Mouse (Mus musculus): ENCODE measurements around the gene Prdm2.

The Prdm2 gene

GRCm38 (mm10) chr4:143154571-143154970, 58.2 kb downstream of the Prdm2 start:
- no peak for DNase-seq (ENCODE audit: extremely low spot score, low spot score)

- DNase-seq (ENCODE audit: extremely low spot score, low spot score), result no peak
These were observed 60.2 kb downstream of the Prdm2 start for GRCm38 (mm10) chr4:143152634-143153033.

GRCm38 (mm10) chr4:143151267-143151666, 61.5 kb downstream of the Prdm2 start:
- no peak for DNase-seq (ENCODE audit: extremely low spot score, low spot score)

DNA sequence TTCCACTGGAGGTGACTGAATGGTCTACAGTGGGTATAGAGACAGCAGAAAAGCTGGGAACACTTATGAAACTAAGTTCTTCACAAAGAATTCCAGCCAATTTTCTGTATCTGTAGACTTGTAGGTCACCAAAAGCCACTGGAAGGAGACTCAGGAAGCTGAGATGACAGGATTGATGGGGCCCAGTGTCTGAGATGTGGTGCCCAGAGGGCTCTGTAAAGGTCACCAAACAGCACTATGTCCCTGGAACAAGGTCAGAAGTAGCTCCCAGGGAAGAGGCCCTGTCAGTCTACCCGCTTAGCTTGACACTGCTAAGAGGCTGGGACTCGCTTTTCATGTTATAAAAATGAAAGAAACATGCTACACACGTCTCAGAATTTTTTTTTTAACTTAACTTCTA, 65.1 kb downstream of the Prdm2 start:
- DNase-seq (ENCODE audit: extremely low spot score, low spot score), result no peak

- DNase-seq (ENCODE audit: extremely low spot score, low spot score), result no peak
These were observed 69.2 kb downstream of the Prdm2 start for GRCm38 (mm10) chr4:143143615-143144014.

DNA sequence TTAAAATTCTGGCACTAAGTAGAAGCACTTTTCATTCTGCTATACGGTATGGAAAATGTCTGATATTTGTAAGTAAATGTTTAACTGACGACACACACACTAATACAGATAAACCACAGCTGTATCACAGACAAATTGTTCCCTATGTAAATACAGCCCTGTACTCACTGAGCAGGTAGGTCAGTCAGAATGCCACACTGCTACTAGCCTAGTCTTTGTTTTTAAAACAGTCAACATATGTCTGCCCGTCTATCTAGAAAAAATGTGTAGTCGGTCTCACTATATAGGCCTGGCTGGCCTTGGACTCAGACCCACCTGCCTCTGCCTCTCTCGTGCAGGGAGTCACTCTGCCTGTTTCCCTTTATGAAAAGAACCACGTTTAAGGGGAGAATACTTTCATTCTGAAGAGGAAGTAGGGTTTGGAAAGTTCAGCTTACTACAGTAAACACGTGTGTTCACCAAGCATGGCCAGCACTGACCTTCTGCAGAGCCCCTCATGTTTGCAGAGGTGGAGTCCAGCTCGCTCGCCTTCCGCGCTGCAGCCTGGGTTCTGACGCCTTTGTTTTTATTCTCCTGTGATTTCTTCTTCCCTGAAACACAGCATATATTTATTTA, 71.0 kb downstream of the Prdm2 start:
- DNase-seq (ENCODE audit: extremely low spot score, low spot score), result no peak

GRCm38 (mm10) chr4:143140940-143141339, 71.9 kb downstream of the Prdm2 start:
- no peak for DNase-seq (ENCODE audit: extremely low spot score, low spot score)

DNA sequence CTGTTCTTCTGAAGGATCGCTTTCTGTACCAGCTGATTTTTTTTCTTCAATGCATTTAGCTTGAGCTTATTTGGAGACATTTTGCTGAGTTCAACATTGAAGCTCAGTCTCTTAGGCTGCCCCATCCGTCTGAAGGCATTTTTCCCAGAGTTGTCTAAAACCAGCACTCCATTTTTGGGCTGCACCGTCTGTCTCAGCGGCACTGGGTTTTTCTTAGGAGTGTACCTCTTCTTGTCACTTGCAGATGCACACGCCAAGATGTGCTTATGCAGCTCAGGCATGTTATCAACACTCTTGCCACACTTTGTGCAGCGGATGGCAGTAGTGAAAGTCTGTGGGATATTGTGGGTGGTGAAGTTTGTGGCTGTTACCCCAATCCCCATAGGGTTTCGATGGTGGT, 80.4 kb downstream of the Prdm2 start:
- no peak for DNase-seq (ENCODE audit: extremely low spot score, low spot score)

GRCm38 (mm10) chr4:143130441-143130840, 82.4 kb downstream of the Prdm2 start:
- DNase-seq (ENCODE audit: extremely low spot score, low spot score), result no peak

DNA sequence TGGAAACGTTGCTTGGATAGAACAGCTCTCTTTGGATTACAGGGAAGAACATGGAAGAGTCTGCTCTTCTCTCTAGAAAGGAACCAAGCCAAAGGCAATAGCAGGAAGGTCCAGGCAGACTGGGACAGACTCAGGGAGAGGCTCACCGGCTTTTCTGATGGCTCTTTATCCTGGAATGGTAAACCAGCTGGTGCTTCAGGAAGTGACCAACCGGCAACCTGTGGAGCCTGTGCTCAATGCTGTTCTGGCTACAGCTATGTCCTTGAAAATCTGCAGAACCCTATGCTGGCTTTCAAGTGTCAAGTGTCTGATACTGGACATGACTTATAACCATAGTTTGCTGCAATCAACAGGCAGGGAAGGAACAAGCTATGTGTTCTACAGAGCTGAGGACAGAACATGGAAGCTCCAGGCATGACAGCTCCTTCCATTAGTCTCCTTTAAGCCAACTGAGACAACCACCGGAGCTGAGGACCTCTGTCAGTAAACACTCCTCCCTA, 83.5 kb downstream of the Prdm2 start:
- DNase-seq (ENCODE audit: extremely low spot score, low spot score), result no peak

GRCm38 (mm10) chr4:143127171-143127570, 85.6 kb downstream of the Prdm2 start:
- DNase-seq (ENCODE audit: extremely low spot score, low spot score), result no peak

DNA sequence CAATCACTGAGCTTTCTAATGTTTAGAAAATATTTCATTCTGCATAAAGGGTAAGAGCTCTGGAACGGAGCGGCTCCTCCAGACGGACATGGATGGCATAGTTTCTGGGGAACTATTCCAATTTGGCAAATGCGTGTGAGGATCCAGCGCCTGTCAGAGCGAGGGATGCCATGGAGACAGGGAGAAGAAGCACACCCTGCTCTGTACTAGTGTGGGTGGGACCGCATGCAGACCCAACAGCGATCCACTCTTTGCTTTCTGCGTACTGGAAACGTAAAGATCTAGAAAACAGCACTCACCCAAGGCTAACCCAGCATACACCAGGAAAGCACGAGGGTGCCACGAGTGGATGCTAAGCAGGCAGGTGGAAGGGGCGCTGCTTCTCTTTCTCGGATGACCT, 86.3 kb downstream of the Prdm2 start:
- no peak for DNase-seq (ENCODE audit: extremely low spot score, low spot score)

DNA sequence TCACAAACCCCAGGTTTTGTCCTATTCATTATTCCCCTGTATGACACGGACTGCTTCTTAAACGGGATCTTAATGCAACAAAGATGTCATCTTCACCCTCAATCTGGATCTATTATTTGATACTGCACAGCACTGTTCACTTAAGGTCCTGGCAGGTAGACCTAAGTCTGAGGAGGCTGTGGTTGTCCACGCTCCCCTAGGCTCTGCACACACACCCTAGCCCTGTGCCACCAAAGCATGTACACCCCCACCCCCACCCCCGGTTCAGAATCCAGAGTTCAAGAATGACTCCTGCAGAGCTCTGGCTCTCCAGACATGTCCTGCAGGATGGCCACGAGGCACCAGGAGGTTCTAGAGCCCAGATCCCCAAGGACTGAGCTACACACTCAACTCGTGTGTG, 87.5 kb downstream of the Prdm2 start:
- DNase-seq (ENCODE audit: extremely low spot score, low spot score), result no peak

DNA sequence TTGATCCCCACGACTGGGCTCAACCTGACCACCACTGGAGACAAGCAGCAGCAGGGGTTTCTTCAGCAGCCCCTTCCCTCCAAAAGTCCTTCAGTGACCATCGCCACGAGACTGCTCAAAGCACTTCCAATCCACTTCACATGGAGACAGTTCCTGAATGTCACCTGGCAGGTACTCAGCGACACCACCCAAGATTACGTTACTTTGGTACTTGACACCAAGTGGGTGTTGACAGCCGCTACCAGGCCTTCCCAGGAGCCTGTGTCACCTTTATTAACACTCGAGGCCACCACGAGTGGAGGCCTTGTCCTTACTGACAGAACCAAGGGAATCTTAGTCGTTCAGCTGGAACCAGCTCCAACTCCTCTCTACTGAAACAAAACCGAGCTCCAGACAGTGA, 89.8 kb downstream of the Prdm2 start:
- no peak for DNase-seq (ENCODE audit: extremely low spot score, low spot score)

DNA sequence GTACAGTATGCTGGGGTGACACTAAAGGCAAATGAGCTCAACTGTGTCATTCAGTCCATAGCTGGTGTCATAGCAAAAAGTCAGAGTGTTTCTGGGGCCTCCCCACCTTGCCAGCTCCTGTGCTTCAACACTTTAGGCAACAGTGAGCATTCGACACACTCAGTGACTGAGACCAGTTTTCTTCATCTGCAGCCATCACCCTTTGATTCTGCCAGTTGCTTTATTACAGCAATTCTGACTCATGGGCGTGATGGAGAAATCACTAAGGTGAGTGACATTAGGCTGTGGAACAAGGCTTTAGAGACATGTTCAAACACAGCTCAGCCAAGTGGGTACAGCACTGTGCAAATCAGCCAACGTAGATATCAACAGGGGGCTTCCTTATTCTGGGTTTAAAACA, 91.6 kb downstream of the Prdm2 start:
- no peak for DNase-seq (ENCODE audit: extremely low spot score, low spot score)

- no peak for DNase-seq (ENCODE audit: extremely low spot score, low spot score)
These were observed 92.8 kb downstream of the Prdm2 start for GRCm38 (mm10) chr4:143120008-143120407.

DNA sequence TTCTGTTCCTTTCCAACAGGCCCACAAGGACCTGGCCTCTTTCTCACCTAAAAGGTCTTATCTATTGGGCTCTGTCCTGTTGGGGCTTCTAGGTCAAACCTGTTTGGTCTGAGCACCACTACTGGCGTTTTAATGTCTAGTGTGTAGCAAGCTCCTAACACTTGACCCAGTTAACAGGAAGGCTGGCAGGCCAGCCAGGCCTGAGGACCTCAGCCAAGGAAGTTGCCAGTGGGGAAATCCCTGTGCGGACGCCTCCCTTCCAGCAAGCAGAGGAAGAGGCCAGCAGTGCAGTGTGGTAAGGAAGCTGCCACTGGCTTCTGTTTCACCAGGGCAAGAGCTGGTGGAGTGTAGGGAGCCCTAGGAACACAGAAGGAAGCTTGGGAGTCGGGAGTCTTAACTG, 94.0 kb downstream of the Prdm2 start:
- DNase-seq (ENCODE audit: extremely low spot score, low spot score), result no peak

GRCm38 (mm10) chr4:143115851-143116250, 96.9 kb downstream of the Prdm2 start:
- DNase-seq (ENCODE audit: extremely low spot score, low spot score), result no peak

GRCm38 (mm10) chr4:143114232-143114979, 98.4 kb downstream of the Prdm2 start:
- no peak for DNase-seq (ENCODE audit: extremely low spot score, low spot score)

DNA sequence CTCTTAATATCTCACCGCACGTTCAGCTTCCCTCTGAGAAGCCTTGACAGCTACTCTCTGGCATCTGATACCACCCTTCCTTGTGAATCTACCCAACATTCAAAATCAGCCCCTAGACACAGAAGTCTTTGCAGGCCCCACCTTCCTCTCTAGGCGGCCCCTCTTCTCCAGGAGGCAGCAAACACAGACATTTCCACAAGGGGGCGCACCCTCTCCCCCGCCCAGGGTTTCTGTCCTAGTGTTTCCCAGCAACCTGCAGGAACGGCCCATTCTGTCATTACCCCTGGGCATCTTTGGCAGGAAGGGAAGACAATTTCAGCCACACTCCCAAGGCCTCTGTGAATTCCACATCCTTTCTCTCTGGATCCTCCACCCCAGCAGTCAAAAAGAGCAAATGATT, 99.8 kb downstream of the Prdm2 start:
- peak; percentile 71 for DNase-seq (ENCODE audit: extremely low spot score, low spot score)

GRCm38 (mm10) chr4:143112439-143112838, 100.4 kb downstream of the Prdm2 start:
- DNase-seq (ENCODE audit: extremely low spot score, low spot score), result no peak

DNA sequence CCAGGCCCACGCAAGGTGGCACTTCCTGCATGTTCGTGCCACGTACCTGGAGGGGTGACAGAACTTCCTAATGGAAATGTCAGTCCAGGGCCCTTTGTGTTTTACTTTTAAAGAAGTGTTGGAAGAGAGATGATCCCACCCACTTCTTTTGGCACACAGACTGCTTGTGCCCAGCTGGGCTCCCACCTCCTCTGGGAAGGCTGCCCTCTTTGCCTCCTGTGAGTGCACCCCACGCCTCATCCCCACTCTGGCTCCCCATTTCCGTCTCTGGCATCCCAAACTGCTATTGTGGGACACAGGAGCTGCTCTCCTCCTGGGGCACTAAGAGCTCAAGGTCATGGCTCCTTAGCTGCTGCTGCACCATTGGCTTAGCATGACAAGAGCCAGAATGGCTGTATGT, 100.9 kb downstream of the Prdm2 start:
- DNase-seq (ENCODE audit: extremely low spot score, low spot score), result no peak

DNA sequence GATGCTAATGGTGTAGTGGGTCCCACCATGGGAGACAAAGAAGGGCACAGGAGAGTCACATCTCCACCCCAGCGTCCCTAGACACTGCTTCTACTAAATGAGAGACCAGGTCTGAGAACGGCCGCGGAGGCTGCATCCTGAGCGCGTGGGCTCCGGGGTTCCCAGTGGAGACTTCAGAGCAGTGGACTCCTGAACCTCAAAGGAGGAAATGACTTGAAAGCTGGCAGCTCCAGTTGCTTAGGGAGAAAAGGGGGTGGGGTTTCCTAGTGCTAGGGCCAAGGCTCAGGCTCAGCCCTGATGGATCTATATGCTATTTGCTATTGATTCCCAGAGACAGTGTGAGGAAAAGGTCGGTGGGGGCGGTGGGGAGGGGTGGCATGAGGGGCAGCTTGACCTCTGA, 104.2 kb downstream of the Prdm2 start:
- DNase-seq (ENCODE audit: extremely low spot score, low spot score), result peak; percentile 28

All from neural tube, embryonic 10.5 days (tissue).